Mouse (Mus musculus) forebrain, embryonic 16.5 days (tissue): ENCODE measurements around the gene Trp53i13. TPM values are rescaled to one million over a fixed set of nuclear protein-coding genes. Genes with fewer than 3 reads are reported as not detected.

Experiments
- polyA plus RNA-seq: library from polyadenylated mRNA; unstranded; fragments of >200 nt; fragmentation: Nextera tagmentation; extraction: Ambion mirVana; gene quantifications from 2 replicates; pipeline ENCODE4 v1.2.1, GENCODE M21; 2015

Trp53i13 gene
- polyA plus RNA-seq, 1 experiment from 2014 or later, result 14.9 TPM

Other genes with a start within 250 kb of the Trp53i13 start
- 0.11 TPM in 1 of 2 replicates, not detected in the other for gene Coro6, start 53.6 kb downstream of the Trp53i13 start, polyA plus RNA-seq
- 33.1 and 38.4 TPM in 2 replicates for gene Ankrd13b, start 26.3 kb downstream of the Trp53i13 start, polyA plus RNA-seq
- gene Git1, start 22.4 kb downstream of the Trp53i13 start, polyA plus RNA-seq, result 14.1 and 16.3 TPM in 2 replicates
- 1.4 and 1.8 TPM in 2 replicates for gene Abhd15, start 859 bp downstream of the Trp53i13 start, polyA plus RNA-seq
- gene Gm10392, start 3.2 kb upstream of the Trp53i13 start, polyA plus RNA-seq, result not detected in 2 replicates
- gene Taok1, start 91.8 kb upstream of the Trp53i13 start, polyA plus RNA-seq, result 27.5 and 29.4 TPM in 2 replicates
- 2.7 and 3.6 TPM in 2 replicates for gene Nufip2, start 170.2 kb upstream of the Trp53i13 start, polyA plus RNA-seq
- 0.19 and 0.66 TPM in 2 replicates for gene Cryba1, start 209.3 kb upstream of the Trp53i13 start, polyA plus RNA-seq
- 54.8 and 59.8 TPM in 2 replicates for gene Myo18a, start 247.3 kb upstream of the Trp53i13 start, polyA plus RNA-seq